Mouse (Mus musculus) left cerebral cortex, postnatal 36 days (tissue): ENCODE measurements around the gene Ppt2. TPM values are rescaled to one million over a fixed set of nuclear protein-coding genes. Genes with fewer than 3 reads are reported as not detected.

Source experiments
- DNase-seq, 2 experiments: peaks; one replicate each; pipeline ENCODE4 v3.0.0; 2021 to 2022; ENCODE audit warnings: low spot score in 2 of 2, mixed read lengths in 1 of 2
- intact Hi-C: fragments of 180-260 bp; cut with DNase I; formaldehyde crosslinking; loops from one replicate; pipeline ENCODE4 v1.15.1; 2025
- total RNA-seq, 2 experiments: library from RNA; stranded (reverse); gene quantifications; 2 replicates each; pipeline ENCODE4 v1.2.3; 2021

The Ppt2 gene
- total RNA-seq, 2 experiments from 2014 or later, result 37.2 to 47.1 TPM

DNA sequence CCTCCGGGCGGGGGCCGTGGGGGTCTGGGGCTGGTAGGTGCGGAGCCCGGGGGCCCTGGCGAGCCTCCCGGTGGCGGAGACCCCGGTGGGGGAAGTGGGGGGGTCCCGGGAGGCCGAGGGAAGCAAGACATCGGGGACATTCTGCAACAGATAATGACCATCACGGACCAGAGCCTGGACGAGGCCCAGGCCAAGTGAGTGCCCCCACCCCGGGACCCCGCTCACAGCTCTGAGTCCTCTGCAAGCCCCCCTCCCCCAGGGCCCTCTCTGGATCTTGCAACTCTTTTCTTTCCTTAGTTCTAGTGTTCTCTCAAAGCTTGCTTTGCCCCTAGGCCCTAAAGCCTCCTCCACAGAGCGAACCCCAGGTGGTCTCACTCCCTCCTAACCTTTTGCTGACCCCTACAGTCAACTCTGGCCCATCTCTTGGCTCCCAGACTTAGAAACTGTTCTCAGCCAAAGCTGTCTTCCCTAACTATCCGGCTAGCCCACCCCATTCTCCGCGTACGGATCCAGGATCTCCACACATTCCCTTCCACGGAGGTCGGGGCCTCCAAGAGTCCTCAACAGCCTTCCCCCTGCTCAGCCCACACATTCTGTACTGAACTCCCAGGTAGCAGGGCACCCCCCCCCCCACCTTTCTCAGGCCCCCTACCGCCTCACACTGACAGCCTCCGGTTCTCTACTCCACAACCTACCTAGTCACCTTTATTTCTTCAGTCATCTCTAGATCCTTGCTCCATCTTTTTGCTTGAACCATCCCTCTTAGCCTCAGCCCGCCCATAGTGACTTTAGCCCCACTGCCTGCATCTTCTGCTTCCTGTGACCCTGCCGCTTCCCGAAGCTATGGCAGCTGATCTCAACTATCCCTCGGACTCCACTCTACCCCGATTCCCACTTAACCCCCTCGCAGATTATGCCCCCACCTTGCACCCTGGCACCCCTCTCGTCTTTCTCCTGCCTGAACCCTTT lies 35.4 kb downstream of the Ppt2 start:
- DNase-seq, result no peak
- intact Hi-C loops, result loop anchor here (1.0 to 10.0 kb wide), 4 partner anchors 10 to 644 kb away; partner anchors contain the start of genes Col11a2, Nfkbil1, Rnf5 and Rxrb

DNA sequence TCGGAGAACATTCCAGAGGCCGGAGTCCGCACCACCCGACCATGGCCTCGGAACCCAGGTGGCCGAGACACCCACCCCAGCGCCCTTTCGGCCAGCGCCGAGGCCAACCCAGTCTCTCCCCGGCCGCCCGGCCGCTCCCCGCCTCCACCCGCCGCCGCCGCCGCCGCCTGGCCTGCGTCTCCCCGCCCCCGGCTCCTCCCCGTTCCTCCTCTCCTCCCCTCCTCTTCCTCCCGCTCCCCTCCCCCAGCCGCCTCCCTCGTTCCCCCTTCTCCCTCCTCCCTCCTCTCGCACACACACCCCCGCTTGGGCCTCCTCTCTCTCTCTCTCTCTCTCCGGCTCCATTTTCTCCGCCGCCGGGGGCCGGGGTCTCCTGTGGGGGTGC lies 36.3 kb downstream of the Ppt2 start:
- DNase-seq, result peak; percentile 63 to 74
- intact Hi-C loops, result loop anchor here (2.0 to 10.0 kb wide), 3 partner anchors 471 to 645 kb away; partner anchors contain the start of genes Col11a2, Nfkbil1, Rxrb and Slc39a7

DNA sequence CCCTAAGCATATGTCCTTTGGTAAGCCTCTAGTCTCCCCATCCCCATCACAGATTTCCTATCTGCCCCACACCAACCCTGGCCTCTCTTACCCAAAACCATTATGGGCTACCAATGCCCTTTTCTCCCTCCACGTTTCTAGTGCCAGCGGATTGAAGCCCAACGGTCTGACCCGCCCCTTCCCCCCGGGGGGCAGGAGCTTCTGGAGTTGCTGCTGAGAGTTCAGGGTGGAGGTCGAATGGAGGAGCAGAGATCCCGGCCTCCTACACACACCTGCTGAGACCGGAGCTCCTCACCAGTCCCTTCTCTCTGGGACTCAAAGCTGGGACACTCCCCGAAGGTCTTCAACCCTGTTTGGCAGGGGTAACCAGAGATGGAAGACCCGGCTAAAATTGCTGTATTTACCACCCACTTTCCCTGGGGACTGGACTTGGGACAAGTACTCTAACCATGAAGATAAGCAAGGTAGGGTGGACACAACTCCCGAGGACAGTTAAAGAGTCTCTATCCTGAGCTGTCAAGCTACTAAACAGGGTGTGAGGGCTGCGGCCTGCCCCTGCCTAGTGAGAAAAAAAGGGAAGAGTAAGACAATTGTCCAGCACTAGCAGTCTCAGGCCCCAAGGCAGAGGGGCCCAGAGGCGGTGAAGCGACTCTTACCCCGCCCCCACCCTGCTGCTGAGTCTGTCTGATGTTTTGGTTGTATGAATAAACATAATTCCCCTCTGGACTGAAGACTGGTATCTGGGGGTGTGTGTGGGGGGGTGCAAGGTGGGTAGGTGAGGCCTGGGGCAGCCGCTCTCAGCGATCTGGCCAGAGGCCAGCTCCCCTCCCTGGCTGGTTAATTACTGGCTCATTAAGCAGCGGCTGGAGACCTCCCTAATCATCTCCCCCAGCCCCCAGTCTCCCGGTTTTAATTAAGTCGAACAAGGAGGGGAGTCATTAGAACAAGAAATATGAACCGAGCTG lies 37.0 kb downstream of the Ppt2 start, which contains the start of gene Pbx2:
Pbx2 (plus strand) TSS at position 238 of the 965 bp plus-strand sequence.
- intact Hi-C loops, result loop anchor here (5.0 to 10.0 kb wide), 2 partner anchors 557 to 646 kb away; partner anchors contain the start of genes Col11a2, Nfkbil1, Rxrb and Slc39a7
- no peak for DNase-seq

DNA sequence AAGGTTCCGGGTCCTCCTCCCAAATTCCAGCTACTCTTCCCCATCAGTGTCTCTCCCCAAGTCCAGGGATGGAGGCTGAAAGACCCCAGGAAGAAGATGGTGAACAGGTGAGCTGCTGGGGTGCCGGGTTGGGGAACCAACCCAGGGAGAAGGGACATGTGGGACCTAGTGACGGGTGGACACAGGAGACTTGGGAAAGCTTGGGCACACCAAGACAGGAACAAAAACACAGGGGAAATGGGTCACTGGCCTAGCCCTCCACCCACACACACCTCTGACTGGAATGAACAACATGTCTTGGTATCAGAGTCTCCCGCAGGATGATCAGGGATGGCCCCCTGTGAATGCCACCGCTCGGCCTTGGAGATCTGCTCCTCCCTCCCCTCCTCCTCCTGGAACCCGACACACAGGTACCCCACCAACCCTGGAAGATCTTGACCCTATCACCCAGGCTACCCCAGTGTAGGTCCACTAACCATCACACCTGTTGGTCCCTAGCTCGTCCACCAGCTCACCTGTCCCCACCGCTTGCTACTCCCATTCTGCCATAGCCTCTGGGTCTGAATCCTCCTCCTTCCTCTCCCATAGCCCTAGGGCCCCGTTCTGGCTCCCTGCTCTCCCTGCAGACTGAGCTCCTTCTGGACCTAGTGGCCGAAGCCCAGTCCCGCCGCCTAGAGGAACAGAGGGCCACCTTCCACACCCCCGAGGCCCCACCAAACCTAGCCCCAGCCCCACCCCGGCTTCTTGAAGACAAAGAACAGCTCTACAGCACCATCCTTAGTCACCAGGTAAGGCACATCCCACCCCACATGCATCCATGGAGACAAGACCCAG lies 37.9 kb downstream of the Ppt2 start:
- intact Hi-C loops, result loop anchor here (5.0 to 10.0 kb wide), 2 partner anchors 556 to 647 kb away; partner anchors contain the start of genes Col11a2, Nfkbil1, Rxrb and Slc39a7
- DNase-seq, result no peak

DNA sequence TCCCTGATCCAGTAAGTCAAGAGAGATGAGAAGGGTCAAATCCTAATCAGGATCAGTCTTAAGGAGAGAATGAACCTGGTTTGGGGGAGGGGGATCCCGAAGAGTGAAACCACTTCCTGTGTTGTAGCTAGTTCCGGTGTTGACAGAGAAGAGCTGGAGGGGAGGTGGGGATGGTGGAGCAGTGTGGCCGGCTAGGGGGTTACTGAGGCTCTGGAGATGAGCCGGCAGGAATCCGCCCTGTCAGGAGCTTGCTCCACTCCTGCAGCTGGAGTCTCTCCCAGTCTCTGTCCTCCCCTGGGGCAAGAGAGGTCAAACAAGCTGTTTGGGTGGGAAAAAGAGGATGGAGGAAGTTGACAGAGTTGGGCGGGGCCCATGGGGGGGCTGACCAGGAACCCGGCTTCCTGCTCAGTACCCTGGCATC lies 38.6 kb downstream of the Ppt2 start, which contains the start of gene Gpsm3:
Gpsm3 (plus strand) TSS at position 126 of the 421 bp plus-strand sequence.
- intact Hi-C loops, result loop anchor here (5.0 to 10.0 kb wide), 2 partner anchors 555 to 648 kb away; partner anchors contain the start of genes Col11a2, Nfkbil1, Rxrb and Slc39a7
- no peak for DNase-seq

DNA sequence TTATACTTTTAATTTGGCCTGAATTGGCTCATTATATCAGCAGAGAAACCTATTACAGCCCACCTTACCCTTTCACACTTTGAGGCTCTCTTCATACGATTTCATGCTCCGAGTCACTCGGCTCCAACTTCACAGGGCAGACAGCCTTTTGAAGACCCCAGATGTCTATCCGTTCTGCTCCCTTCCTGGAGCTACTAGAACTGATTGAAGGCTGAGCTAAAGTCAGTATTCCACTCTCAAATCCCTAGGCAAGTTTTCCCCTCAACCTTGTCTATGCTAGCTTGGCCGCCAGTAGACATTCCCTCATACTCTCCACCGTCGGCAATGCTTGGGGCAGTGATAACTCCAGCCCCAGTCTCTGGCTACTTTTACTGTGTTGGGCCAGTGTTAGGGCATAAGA lies 39.1 kb downstream of the Ppt2 start:
- DNase-seq, result no peak
- intact Hi-C loops, result no loop called here

DNA sequence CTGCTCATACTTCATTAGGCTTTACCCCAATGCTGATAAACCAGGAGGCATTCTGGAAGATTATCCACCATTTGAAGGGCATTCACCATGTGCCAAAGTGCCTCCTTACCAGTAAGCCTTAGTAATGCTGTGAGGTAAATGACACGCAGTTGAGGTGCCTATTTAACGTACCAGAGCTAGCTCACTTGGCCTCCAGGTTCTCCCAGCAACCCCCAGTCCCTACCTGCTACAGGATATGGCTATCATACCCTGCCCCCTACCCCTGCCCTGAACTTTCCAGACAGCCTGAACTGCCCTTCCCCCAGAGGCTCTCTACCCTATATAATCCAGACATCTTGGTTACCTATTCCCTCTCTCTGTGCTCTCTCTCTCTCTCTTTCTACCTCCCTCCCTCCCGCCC lies 39.5 kb downstream of the Ppt2 start:
- intact Hi-C loops, result no loop called here
- no peak for DNase-seq

DNA sequence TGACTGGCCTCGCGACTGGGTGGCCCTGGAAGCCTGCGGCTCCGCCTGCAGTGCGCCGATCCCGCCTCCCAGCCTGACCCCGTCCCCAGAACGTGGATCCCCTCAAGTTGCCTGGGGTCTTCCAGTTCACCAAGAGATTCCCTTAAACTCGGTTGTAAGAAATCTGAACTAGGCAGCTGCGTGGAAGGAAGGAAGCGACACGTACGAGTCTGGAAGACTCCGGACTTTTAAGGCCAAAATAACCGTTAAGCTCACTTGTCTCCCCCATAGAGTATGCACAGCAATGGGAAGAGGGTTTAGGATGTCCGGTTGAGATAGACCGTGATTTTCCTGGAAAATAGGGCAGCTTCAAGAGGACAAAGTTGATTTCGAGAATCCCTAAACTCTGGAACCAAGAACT lies 40.5 kb downstream of the Ppt2 start:
- no peak for DNase-seq
- intact Hi-C loops, result loop anchor here (2.0 kb wide), 1 partner anchor 17 kb away; the partner anchor contains the start of gene Agpat1

DNA sequence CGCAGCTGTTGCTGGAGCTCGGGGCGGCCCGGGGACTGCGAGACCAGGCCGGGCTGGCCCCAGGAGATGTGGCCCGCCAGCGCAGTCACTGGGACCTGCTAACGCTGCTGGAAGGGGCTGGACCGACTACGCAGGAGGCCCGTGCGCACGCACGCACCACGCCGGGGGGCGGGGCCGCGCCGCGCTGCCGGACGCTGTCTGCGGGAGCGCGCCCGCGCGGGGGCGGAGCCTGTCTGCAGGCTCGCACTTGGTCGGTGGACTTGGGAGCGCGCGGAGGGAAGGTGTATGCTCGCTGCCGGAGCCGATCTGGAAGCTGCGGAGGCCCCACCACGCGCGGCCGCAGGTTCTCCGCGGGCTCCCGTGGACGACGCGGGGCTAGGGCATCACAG lies 40.9 kb downstream of the Ppt2 start:
- intact Hi-C loops, result loop anchor here (2.0 kb wide), 1 partner anchor 17 kb away; the partner anchor contains the start of gene Agpat1
- peak; percentile 98 to 100 for DNase-seq

DNA sequence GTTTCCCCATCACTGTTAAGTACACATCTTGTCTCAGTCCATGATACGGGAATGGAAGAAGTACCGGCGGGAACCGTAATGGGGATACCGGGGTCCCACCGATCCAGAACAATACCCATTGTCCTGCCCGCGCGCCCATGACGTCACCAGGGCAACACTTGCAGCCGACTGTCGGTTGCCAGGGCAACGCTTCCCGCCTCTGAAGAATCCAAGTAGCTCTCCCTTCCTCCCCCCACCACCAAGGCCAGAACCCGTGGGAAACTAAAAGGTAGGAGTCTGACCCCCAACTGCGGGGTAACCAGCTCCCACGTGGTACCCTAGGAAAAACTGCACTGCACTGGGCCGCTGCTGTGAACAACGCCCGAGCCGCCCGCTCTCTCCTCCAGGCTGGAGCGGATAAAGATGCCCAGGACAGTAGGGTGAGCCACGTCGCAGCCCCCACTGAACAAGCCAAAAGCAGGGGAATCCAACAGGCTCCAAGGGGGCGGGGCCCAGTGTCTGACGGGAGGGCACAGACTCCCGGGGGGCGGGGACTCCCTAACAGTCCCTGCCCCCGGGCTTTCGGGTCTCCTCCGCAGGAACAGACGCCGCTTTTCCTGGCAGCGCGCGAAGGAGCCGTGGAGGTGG lies 41.4 kb downstream of the Ppt2 start:
- DNase-seq, result peak; percentile 85 to 86
- intact Hi-C loops, result loop anchor here (2.0 kb wide), 1 partner anchor 18 kb away; the partner anchor contains the start of gene Agpat1

DNA sequence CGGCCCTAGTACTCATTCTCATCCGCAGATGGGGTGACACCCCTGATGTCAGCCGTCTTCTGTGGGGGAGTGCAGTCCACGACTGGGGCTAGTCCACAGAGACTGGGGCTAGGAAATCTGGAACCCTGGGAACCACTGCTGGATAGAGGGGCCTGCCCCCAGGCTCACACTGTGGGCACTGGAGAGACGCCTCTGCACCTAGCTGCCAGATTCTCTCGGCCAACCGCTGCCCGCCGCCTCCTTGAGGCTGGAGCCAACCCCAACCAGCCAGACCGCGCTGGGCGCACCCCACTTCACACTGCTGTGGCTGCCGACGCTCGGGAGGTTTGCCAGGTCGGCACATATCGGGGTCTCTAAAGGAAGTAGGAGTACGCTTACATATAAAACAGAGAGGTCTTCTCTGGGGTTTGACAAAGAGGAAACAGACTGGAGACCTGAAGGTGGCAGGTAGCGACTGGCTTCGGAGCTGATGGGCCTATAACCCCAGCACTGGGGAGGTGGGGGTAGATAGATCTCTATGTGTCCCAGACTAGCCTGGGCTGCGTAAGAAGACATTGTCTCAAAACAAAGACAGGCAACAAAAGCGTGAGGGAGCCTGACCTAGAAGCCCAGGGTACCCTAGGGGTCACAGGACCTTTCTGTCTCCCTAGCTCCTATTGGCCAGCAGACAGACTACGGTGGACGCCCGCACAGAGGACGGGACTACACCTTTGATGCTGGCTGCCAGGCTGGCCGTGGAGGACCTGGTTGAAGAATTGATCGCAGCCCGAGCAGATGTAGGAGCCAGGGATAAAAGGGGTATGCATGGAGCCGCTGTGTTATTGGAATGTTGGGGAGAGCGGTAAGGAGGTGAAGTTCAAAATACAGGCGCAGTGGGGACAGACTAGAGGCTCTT lies 42.2 kb downstream of the Ppt2 start:
- intact Hi-C loops, result loop anchor here (2.0 kb wide), 1 partner anchor 19 kb away; the partner anchor contains the start of gene Agpat1
- no peak for DNase-seq

DNA sequence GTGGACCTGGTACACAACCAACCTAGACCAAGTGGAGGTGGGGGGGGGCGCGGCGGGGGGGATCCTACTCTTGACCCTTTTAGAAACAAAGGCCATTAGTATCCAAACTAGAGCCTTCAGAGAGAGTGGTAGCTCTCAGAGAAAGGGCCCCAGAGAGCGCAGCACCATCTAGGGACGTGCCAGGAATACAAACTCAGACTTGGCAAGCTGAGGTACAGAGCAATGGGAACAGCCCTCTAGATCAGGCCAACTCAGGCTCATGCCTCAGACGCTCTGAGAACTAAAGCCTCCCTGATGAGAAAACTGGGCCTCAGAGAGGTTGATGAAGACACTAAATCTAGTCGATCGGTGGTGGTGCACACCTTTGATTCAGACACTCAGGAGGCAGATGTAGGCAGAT lies 43.2 kb downstream of the Ppt2 start:
- DNase-seq, result no peak
- intact Hi-C loops, result no loop called here

DNA sequence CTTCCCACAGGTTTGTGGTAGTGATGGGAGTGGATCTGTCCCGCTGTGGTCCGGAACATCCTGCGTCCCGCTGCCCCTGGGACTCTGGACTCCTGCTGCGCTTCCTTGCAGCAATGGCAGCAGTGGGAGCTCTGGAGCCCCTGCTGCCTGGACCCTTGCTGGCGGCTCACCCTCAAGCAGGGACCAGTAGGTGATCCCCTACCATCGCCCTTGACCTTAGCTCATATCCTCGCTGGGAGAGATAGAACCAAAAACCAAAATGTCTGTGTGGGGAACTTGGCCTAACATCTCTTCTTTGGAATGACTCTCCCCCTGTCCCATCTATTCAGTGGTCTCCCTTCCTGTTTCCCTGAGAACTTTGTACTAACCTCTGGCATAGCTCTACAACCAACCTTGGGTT lies 44.5 kb downstream of the Ppt2 start:
- intact Hi-C loops, result no loop called here
- DNase-seq, result no peak

DNA sequence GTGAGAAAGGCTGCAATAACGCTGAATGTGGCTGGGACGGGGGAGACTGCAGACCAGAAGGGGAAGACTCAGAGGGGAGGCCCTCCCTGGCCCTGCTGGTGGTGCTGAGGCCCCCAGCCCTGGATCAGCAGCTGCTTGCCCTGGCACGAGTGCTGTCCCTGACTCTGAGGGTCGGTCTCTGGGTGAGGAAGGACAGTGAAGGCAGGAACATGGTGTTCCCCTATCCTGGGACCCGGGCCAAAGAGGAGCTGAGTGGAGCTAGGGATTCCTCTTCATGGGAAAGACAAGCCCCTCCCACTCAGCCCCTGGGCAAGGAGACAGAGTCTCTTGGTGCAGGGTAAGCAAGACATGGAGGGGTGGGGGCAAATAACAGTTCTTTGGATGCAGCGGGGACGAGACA lies 44.9 kb downstream of the Ppt2 start:
- intact Hi-C loops, result no loop called here

DNA sequence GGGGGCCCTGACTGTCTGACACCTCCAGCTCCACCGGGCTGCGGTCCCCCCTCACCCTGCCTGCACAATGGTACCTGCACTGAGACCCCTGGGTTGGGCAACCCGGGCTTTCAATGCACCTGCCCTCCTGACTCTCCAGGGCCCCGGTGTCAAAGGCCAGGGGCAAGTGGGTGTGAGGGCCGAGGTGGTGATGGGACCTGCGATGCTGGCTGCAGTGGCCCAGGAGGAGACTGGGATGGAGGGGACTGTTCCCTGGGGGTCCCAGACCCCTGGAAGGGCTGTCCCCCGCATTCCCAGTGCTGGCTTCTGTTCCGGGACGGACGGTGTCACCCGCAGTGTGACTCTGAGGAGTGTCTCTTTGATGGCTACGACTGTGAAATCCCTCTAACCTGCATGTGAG lies 45.8 kb downstream of the Ppt2 start:
- intact Hi-C loops, result no loop called here
- DNase-seq, result no peak

More for the DNA sequence above, 44.9 kb downstream of the Ppt2 start:
- no peak for DNase-seq

DNA sequence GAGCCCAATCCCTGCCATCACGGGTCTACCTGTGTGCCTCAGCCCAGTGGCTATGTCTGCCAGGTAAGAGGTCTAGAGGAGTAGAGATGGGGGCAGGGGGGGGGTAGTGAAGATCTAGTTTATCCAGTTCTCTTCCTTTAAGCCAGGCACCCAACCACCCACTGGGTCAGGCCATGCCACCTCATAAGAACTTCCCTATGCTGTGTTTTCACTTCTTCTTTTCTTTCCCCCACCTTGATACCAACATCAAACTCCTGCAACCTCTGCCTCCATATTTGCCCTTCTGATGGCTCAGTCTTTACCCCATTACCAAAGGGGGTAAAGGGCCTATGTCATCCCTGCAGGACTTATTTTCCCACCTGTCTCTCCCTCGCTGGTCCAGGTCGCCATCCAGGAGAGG lies 50.2 kb downstream of the Ppt2 start:
- intact Hi-C loops, result no loop called here

DNA sequence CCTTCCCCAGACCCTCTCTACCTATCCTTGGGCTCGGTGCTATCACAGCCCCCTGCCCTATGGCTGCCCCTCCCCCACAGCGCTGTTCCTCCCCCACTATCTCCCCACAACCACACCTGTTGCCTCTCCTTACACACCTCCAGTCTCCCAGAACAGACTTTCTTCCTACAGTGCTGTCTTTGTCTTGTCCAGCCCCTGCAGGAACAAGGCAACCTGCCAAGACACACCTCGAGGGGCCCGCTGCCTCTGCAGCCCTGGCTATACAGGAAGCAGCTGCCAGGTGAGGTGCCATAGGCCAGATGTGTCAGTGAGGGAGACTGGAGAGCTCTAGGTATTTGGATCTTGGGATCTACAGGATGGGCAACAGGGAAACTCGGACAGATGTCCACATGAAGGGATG lies 51.7 kb downstream of the Ppt2 start:
- intact Hi-C loops, result no loop called here
- DNase-seq, result no peak

More for the DNA sequence above, 50.2 kb downstream of the Ppt2 start:
- no peak for DNase-seq
